In the genomic region with DNA sequence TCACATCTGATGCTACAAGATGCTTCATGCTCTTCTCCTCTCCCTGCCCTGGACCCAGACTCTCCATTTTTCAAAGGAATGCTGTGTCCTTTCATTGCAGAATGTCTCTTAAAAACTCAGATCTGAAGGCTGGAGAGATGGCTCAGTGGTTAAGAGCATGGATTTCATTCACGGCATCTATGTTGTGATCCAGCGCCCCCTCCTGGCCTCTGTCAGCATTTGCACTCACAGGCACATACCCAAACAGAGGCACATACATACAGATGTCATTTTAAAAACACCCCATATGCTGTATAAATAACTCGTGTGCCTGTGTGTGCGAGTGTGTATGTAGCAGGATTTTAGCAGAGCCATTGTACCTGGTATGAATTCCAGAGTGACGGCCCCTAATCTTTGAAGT, we compare ENCODE assay signal across 23 mouse cellular contexts.
DNase-seq lines count a peak whose midpoint lies in the region; ATAC-seq and TF ChIP-seq lines count a peak whose summit lies in the region.
"Had no signal": no experiment of that assay in that cellular context is flagged by ENCODE, and none has a peak within 500 bp of the region (broad histone marks: within the 10 kb centered on the region; RNA-seq: fewer than 3 reads in every experiment).

No protein-coding gene starts in this region.

- H3K27me3 ChIP-seq in testis, adult 2 months (ENCODE audit: control insufficient read depth, insufficient read depth, low read length): no peaks in the 10 kb centered on the region
- no peaks in the 10 kb centered on the region for H3K27me3 ChIP-seq in neural tube, embryonic 15.5 days (replicated peaks)
- H3K27me3 ChIP-seq: embryonic facial prominence, embryonic 12.5 days; forebrain, embryonic 12.5 days had no signal

- no peak for ATAC-seq in neural tube, embryonic 15.5 days (ENCODE audit: low FRiP score)
- ATAC-seq: CD4-positive, CD25-positive, alpha-beta regulatory T cell, adult 4 months had no signal

- WGBS in neural tube, embryonic 15.5 days: 87% methylated on average over 5 of the region's 5 CpGs

- H3K4me2 ChIP-seq in neural tube, embryonic 15.5 days: no peak overlapping the region
- H3K4me2 ChIP-seq: embryonic facial prominence, embryonic 12.5 days; forebrain, embryonic 12.5 days; midbrain, embryonic 11.5 days had no signal

- H3K36me3 ChIP-seq in testis, adult 2 months (ENCODE audit: control insufficient read depth, insufficient read depth, low read length): no peaks in the 10 kb centered on the region
- H3K36me3 ChIP-seq in neural tube, embryonic 15.5 days: no peaks in the 10 kb centered on the region
- H3K36me3 ChIP-seq: embryonic facial prominence, embryonic 12.5 days; forebrain, embryonic 12.5 days; heart, embryonic 10.5 days; hindbrain, embryonic 10.5 days; limb, embryonic 10.5 days had no signal

- DNase-seq in heart, adult 11 months: peak; percentile 50
- no peak for DNase-seq in heart, postnatal 36 days
- no peak for DNase-seq in layer of hippocampus, adult 2 months (ENCODE audit: low spot score in 2 of 2)
- DNase-seq in layer of hippocampus, adult 8-10 months (ENCODE audit: low spot score in 2 of 2): no peak
- no peak for DNase-seq in testis, postnatal 14 days (ENCODE audit: low spot score)
- DNase-seq in left cerebral cortex, postnatal 36 days (ENCODE audit: low spot score in 2 of 2): no peak
- DNase-seq: adrenal gland, postnatal 14 days; cerebellum, adult 2 months; cerebellum, postnatal 25 days; kidney, adult 9 months; liver; lung, adult 2 months; thymus, postnatal 25 days had no signal

- intact Hi-C loops in heart, postnatal 36 days (cut with DNase I): no loop called here
- intact Hi-C loops in left cerebral cortex, postnatal 36 days (cut with DNase I): no loop called here

- H3K9ac ChIP-seq in neural tube, embryonic 15.5 days (replicated peaks): no peak overlapping the region
- H3K9ac ChIP-seq: embryonic facial prominence, embryonic 12.5 days; forebrain, embryonic 12.5 days had no signal

- H3K4me1 ChIP-seq in testis, adult 2 months (ENCODE audit: control insufficient read depth, insufficient read depth, low read length): no peaks in the 10 kb centered on the region
- H3K4me1 ChIP-seq in neural tube, embryonic 15.5 days: peaks cover 4% of the 10 kb centered on the region; the same call in 1 of the 2 replicates
- H3K4me1 ChIP-seq: embryonic facial prominence, embryonic 12.5 days; forebrain, embryonic 12.5 days; heart, embryonic 10.5 days; hindbrain, embryonic 10.5 days had no signal

- peak; percentile 39 for TF ChIP-seq CTCF in layer of hippocampus, adult 2 months (conservative IDR thresholded peaks at IDR 0.05)
- TF ChIP-seq CTCF in testis, adult 2 months (IDR thresholded peaks at IDR 0.05; ENCODE audit: control insufficient read depth, insufficient read depth, insufficient replicate concordance, low read depth, low read length): peak; percentile 46; the same call in 1 of the 2 replicates

- no peak overlapping the region for H3K27ac ChIP-seq in layer of hippocampus, adult 2 months
- no peak overlapping the region for H3K27ac ChIP-seq in testis, adult 2 months (ENCODE audit: control insufficient read depth, insufficient read depth, low read depth, low read length)
- H3K27ac ChIP-seq in neural tube, embryonic 15.5 days (replicated peaks): no peak overlapping the region
- H3K27ac ChIP-seq: embryonic facial prominence, embryonic 12.5 days; forebrain, embryonic 12.5 days; heart, embryonic 10.5 days; hindbrain, embryonic 10.5 days; limb, embryonic 10.5 days; macrophage had no signal

- TF ChIP-seq POLR2A in testis, adult 2 months (IDR thresholded peaks at IDR 0.05; ENCODE audit: control insufficient read depth, low read depth, low read length): no peak

- no peak overlapping the region for H3K4me3 ChIP-seq in layer of hippocampus, adult 2 months
- no peak overlapping the region for H3K4me3 ChIP-seq in testis, adult 2 months (ENCODE audit: control insufficient read depth, low read depth, low read length)
- H3K4me3 ChIP-seq in neural tube, embryonic 15.5 days (replicated peaks): no peak overlapping the region
- H3K4me3 ChIP-seq: embryonic facial prominence, embryonic 12.5 days; forebrain, embryonic 12.5 days; heart, embryonic 10.5 days; hindbrain, embryonic 10.5 days; limb, embryonic 10.5 days had no signal

- H3K9me3 ChIP-seq in neural tube, embryonic 15.5 days (replicated peaks): no peaks in the 10 kb centered on the region
- H3K9me3 ChIP-seq: embryonic facial prominence, embryonic 12.5 days; forebrain, embryonic 12.5 days; heart, embryonic 10.5 days; limb, embryonic 10.5 days had no signal
